Mouse (Mus musculus): Measurements from ENCODE around the gene Cxcr2.

- TF ChIP-seq EP300 (IDR thresholded peaks at IDR 0.05; ENCODE audit: low read depth) (no peak), CTCF (IDR thresholded peaks at IDR 0.05; ENCODE audit: low read depth) (no peak)
Observed at GRCm38 (mm10) chr1:74121138-74121537, 32.7 kb upstream of the Cxcr2 start.
